Mouse (Mus musculus) hindbrain, embryonic 11.5 days (tissue): ENCODE data around the gene Gcgr. TPM values are rescaled to one million over a fixed set of nuclear protein-coding genes. Genes with fewer than 3 reads are reported as not detected.
A peak's percentile ranks its signal among the peaks of the same experiment; 100 is the strongest.
"Not testable (repeated sequence)": the region's sequence is repeated elsewhere in the genome, so short reads cannot be mapped to it uniquely, and the experiment has no call there.

Experiments
- ATAC-seq: fragments of 200-750 bp; cut with Nextera tagmentation; 2 replicates; pipeline ENCODE4 v1.8.0; 2017; ENCODE audit warnings: mild to moderate bottlenecking, moderate TSS enrichment, moderate library complexity; ENCODE audit not compliant: low FRiP score
- DNase-seq: peaks from one replicate; pipeline ENCODE4 v3.0.0-alpha.2; 2015; ENCODE audit warnings: low spot score
- H3K27ac ChIP-seq: fragments of 300-500 bp; sonication (generic); 2 replicates; pipeline ENCODE4 v1.5.1; 2014; ENCODE audit warnings: mild to moderate bottlenecking, low read depth, low read length
- H3K27me3 ChIP-seq: fragments of 300-500 bp; sonication (generic); 2 replicates; pipeline ENCODE4 v1.6.1; 2014; ENCODE audit warnings: mild to moderate bottlenecking, low read length, moderate library complexity, mixed read lengths; ENCODE audit not compliant: control insufficient read depth, insufficient read depth
- H3K36me3 ChIP-seq: fragments of 300-500 bp; sonication (generic); 2 replicates; pipeline ENCODE4 v1.6.1; 2014; ENCODE audit warnings: mild to moderate bottlenecking, low read length, moderate library complexity, mixed read lengths; ENCODE audit not compliant: control insufficient read depth, insufficient read depth
- H3K4me1 ChIP-seq: fragments of 300-500 bp; sonication (generic); replicated peaks from 2 replicates; pipeline ENCODE4 v1.6.1; 2014; ENCODE audit warnings: low read length, mixed read lengths; ENCODE audit not compliant: control insufficient read depth, insufficient read depth
- H3K4me2 ChIP-seq: fragments of 300-500 bp; sonication (generic); replicated peaks from 2 replicates; pipeline ENCODE4 v1.6.1; 2014; ENCODE audit warnings: mild to moderate bottlenecking, low read depth, low read length
- H3K4me3 ChIP-seq: fragments of 300-500 bp; sonication (generic); 2 replicates; pipeline ENCODE4 v1.5.1; 2014; ENCODE audit warnings: low read depth, low read length
- H3K9ac ChIP-seq: fragments of 300-500 bp; sonication (generic); 2 replicates; pipeline ENCODE4 v1.6.1; 2014; ENCODE audit warnings: low read depth, low read length
- H3K9me3 ChIP-seq: fragments of 300-500 bp; sonication (generic); 2 replicates; pipeline ENCODE4 v1.6.1; 2016; ENCODE audit warnings: low read length; ENCODE audit not compliant: control insufficient read depth
- WGBS: fragments of 180-500 bp; shearing (Covaris S2); extraction: QIAGEN DNeasy Blood & Tissue Kit; methylation state at CpG from one replicate; pipeline ENCODE4 v1.1.7; 2014; 5-methylcytosine and 5-hydroxymethylcytosine counted together
- polyA plus RNA-seq: library from polyadenylated mRNA; unstranded; fragments of >200 nt; fragmentation: Nextera tagmentation; extraction: Ambion mirVana; gene quantifications from 2 replicates; pipeline ENCODE4 v1.2.1, GENCODE M21; 2014

The Gcgr gene
- polyA plus RNA-seq, 1 experiment from 2014 or later: 0.56 TPM

DNA sequence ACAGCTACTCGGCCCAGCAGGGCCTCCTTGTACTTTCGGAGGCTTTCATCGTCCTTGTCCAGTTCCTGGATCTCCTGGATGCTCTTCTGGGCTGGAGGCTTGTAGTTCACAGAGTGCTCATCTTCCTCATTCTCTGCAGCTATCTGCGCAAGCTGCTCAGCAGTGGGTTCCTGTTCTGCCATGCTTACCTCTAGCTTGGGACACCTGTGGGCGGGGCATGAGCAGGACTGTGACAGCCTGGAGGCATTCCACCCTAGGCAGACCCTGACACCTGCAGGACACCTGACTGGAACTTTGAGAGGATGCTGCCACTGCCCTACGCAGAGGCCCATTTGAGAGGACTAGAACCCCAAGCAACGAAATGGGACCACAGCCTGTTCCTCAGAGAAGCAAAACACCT lies 49.7 kb downstream of the Gcgr start:
- H3K27ac ChIP-seq: peak overlapping the region; percentile 82
- ATAC-seq: no peak
- no peak for DNase-seq
- H3K4me2 ChIP-seq: peak overlapping the region; percentile 96
- H3K4me1 ChIP-seq: peaks cover 6% of the 10 kb centered on the region
- H3K9me3 ChIP-seq: no peaks in the 10 kb centered on the region
- H3K27me3 ChIP-seq: no peaks in the 10 kb centered on the region
- H3K4me3 ChIP-seq: peak overlapping the region; percentile 94
- 63% methylated on average over 7 of the region's 7 CpGs for WGBS
- H3K9ac ChIP-seq: peak overlapping the region; percentile 98
- H3K36me3 ChIP-seq: peaks cover 20% of the 10 kb centered on the region

GRCm38 (mm10) chr11:120580871-120581331 lies 50.4 kb downstream of the Gcgr start:
- H3K9ac ChIP-seq: peak overlapping the region; percentile 98
- under 1% methylated on average over 33 of the region's 44 CpGs for WGBS
- H3K36me3 ChIP-seq: peaks cover 25% of the 10 kb centered on the region
- peak; percentile 59 for DNase-seq
- peak overlapping the region; percentile 96 for H3K4me2 ChIP-seq
- peak overlapping the region; percentile 94 for H3K4me3 ChIP-seq
- H3K27ac ChIP-seq: peak overlapping the region; percentile 82
- H3K27me3 ChIP-seq: no peaks in the 10 kb centered on the region
- peak; percentile 29; the same call in 1 of the 2 replicates for ATAC-seq
- peaks cover 6% of the 10 kb centered on the region for H3K4me1 ChIP-seq
- no peaks in the 10 kb centered on the region for H3K9me3 ChIP-seq

DNA sequence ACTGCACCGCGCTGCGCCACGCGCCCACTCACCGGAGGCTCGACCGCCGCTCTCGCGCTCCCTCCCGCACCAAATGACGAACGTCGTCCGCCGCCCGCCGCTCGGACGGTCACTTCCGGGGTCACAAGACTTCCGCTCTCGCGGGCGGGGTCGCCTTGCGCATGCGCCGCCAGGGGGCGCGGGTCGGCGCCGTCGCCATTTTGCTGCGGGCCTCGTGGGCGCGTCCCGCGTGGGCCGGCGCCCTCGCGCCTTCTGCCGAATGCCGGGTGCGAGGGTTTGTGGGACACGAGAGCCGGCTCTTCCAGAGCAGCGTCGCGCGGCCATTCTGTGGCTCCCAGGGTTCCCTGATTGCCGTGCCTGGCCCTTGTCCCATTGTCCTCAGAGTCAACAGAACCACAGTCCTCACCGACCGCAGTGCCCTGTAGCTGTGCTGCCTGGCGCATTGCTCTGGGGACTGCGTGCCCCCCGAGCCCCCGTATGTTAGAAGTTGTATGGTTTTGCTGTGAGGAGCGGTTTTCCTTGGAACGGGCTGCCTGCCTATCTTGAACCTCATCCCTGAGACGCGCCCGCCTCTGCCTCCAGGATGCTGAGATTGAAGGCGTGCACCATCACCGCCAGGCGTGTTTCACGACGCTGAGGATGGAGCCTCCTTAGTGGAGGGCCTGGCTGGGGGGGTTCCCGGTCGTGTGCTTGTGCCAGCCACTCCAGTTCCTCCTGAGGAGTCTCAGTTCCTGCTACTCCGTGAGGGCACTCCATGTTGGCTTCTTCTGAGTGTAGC lies 51.2 kb downstream of the Gcgr start, which contains the start of gene Arhgdia:
TSS of gene Arhgdia (minus strand) at position 135 of the 778 bp plus-strand sequence.
- H3K27ac ChIP-seq: peak within 1 kb of the TSS; percentile 82

DNA sequence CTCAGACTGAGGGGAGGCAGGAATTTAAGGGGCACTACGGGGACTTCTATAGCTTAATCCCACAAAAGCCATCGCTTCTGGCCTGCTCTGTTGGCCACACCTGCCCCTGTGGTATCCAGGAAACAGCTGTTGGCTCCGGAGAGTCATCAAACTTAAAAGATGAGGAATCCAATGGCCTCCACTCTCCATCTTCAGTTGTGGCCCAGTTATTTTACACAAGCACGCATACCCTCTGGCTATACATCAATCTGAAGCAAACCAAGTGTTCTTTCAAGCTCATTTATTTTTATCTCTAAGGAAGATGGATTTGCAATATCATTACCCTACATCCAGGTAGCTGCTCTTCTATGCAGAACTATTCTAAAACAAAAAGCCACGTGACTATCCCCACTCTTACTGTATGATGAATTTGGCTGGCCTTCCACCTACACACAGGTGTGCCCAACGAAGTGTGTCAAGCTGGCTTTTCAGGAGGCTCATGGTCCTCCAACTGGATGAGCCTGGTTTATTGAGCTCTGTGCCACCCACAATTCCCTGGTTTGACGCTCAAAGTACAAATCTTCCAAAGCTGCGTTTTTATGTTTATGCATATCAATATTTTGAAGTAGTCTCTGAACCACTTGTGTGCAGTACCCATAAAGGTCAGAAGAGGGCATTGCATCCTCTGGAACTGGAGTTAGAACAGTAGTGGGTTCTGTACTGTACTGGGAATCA lies 51.9 kb downstream of the Gcgr start:
- Histone ChIP-seq H3K9ac (peak overlapping the region; percentile 98), H3K27me3 (no peaks in the 10 kb centered on the region), H3K27ac (peak overlapping the region; percentile 82), H3K4me2 (peak overlapping the region; percentile 96), H3K9me3 (no peaks in the 10 kb centered on the region), H3K4me3 (peak overlapping the region; percentile 94; the same call in 1 of the 2 replicates), H3K36me3 (peaks cover 26% of the 10 kb centered on the region), H3K4me1 (peaks cover 6% of the 10 kb centered on the region)
- 73% methylated on average over 8 of the region's 8 CpGs for WGBS
- DNase-seq: peak; percentile 33
- ATAC-seq: no peak

More for the DNA sequence above, 51.2 kb downstream of the Gcgr start, which contains the start of gene Arhgdia:
- ATAC-seq: peak; percentile 64
- 6% methylated on average over 54 of the region's 75 CpGs for WGBS
- Histone ChIP-seq H3K27me3 (no peaks in the 10 kb centered on the region), H3K9ac (peak within 1 kb of the TSS; percentile 98), H3K4me1 (peaks cover 6% of the 10 kb centered on the region), H3K4me3 (peak within 1 kb of the TSS; percentile 94), H3K36me3 (peaks cover 26% of the 10 kb centered on the region), H3K4me2 (peak within 1 kb of the TSS; percentile 96), H3K9me3 (no peaks in the 10 kb centered on the region)
- DNase-seq: peak; percentile 93

GRCm38 (mm10) chr11:120582982-120583293 lies 52.4 kb downstream of the Gcgr start:
- H3K9ac ChIP-seq, ATAC-seq, DNase-seq, H3K4me1 ChIP-seq, H3K27me3 ChIP-seq, H3K9me3 ChIP-seq, H3K27ac ChIP-seq, H3K4me3 ChIP-seq, H3K4me2 ChIP-seq: not testable (repeated sequence)
- H3K36me3 ChIP-seq: peaks cover 25% of the 10 kb centered on the region
- WGBS: 81% methylated on average over 2 of the region's 2 CpGs

- no peak overlapping the region for H3K9ac ChIP-seq
- H3K4me1 ChIP-seq: peaks cover 6% of the 10 kb centered on the region
- H3K9me3 ChIP-seq: no peaks in the 10 kb centered on the region
- peaks cover 21% of the 10 kb centered on the region for H3K36me3 ChIP-seq
- H3K27me3 ChIP-seq: no peaks in the 10 kb centered on the region
- ATAC-seq: no peak
- WGBS: 90% methylated on average over 1 of the region's 1 CpGs
- H3K4me2 ChIP-seq: no peak overlapping the region
- no peak overlapping the region for H3K4me3 ChIP-seq
- H3K27ac ChIP-seq: no peak overlapping the region
- DNase-seq: no peak
Measured at GRCm38 (mm10) chr11:120583937-120584336, 53.4 kb downstream of the Gcgr start.

DNA sequence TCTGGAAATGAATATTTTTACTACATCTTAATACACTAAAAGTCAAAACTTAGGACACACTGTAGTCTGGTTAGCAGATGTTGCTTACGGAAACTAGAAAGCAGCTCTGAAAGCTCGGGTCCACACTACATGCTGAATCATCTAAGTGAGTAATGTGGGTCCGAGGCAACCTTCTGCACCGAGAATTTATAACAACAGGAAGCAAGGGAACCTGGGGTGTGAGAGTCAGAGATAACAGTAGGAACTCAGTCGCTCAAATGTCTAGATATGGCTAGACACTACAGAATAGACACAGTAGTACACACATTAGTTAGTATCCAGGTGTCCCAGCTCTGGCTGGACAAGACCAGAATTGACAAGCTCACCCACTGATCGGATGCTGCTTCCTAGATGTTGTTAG lies 58.0 kb downstream of the Gcgr start:
- Histone ChIP-seq H3K27me3 (no peaks in the 10 kb centered on the region), H3K9ac (no peak overlapping the region), H3K4me1 (no peaks in the 10 kb centered on the region), H3K4me2 (no peak overlapping the region), H3K36me3 (peaks cover 27% of the 10 kb centered on the region), H3K27ac (no peak overlapping the region), H3K4me3 (no peak overlapping the region), H3K9me3 (no peaks in the 10 kb centered on the region)
- ATAC-seq: no peak
- no peak for DNase-seq
- 94% methylated on average over 6 of the region's 6 CpGs for WGBS
